Mouse (Mus musculus): ENCODE data around the gene Syt1.

GRCm38 (mm10) chr10:108567456-108567855 lies 443.3 kb downstream of the Syt1 start:
- TF ChIP-seq POLR2A (IDR thresholded peaks at IDR 0.05; ENCODE audit: borderline replicate concordance, extremely low read depth, insufficient read depth, insufficient read length, poor library complexity, severe bottlenecking) (no peak), CTCF (IDR thresholded peaks at IDR 0.05; ENCODE audit: borderline replicate concordance, extremely low read depth, insufficient read depth, insufficient read length) (no peak)
